Mouse (Mus musculus) small intestine, adult 2 months (tissue): ENCODE measurements around the gene Parva.

ENCODE experiments used
- CTCF ChIP-seq: fragments of 200-500 bp; IDR thresholded peaks from 2 replicates; pipeline ENCODE4 v1.5.1; 2012; ENCODE audit warnings: low read depth, mild to moderate bottlenecking, control low read depth, inconsistent platforms, low read length, moderate library complexity, mixed read lengths; ENCODE audit not compliant: insufficient replicate concordance, insufficient read length; ENCODE audit errors: extremely low read depth
- POLR2A ChIP-seq: fragments of 200-500 bp; IDR thresholded peaks from 2 replicates; pipeline ENCODE4 v1.6.1; 2012; ENCODE audit warnings: low read depth, mild to moderate bottlenecking, control low read depth, inconsistent platforms, low read length, moderate library complexity

DNA sequence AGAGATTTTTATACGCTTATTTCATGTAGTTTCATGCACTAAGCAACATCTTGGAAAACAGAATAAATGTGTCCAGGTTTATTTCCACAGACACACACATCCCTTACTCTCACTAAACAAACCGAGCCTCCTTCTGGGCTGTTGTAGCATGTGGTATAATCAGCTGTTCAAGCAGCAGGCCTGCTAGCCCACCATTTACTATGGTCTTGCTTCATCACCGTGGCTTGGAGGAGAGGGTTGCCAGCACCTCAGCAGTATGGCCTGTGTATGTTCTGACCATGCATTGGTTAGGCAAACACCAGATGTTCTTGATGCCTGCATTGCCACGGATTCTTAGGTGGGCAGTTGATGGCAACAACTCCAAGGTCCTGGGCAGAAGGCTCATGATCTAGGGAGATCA is 30.6 kb downstream of the Parva start:
- TF ChIP-seq CTCF (no peak), POLR2A (no peak)
